Mouse (Mus musculus) liver, embryonic 16.5 days (tissue): Measurements from ENCODE around the gene Foxi3. TPM values are rescaled to one million over a fixed set of nuclear protein-coding genes. Genes with fewer than 3 reads are reported as not detected.

Source experiments
- polyA plus RNA-seq: library from polyadenylated mRNA; unstranded; fragments of >200 nt; fragmentation: Nextera tagmentation; extraction: Ambion mirVana; gene quantifications from 2 replicates; pipeline ENCODE4 v1.2.1, GENCODE M21; 2015

Gene Foxi3
- polyA plus RNA-seq, 1 experiment from 2014 or later: not detected

Other genes starting within 250 kb of the Foxi3 start
- 2.0 and 2.3 TPM in 2 replicates for gene Rpia, start 164.3 kb upstream of the Foxi3 start, polyA plus RNA-seq
- 4.1 and 4.8 TPM in 2 replicates for gene Eif2ak3, start 112.0 kb upstream of the Foxi3 start, polyA plus RNA-seq
- not detected in 2 replicates for gene Tex37, start 37.6 kb upstream of the Foxi3 start, polyA plus RNA-seq
- 18.9 and 20.3 TPM in 2 replicates for gene Thnsl2, start 187.9 kb downstream of the Foxi3 start, polyA plus RNA-seq
- gene Fabp1, start 243.3 kb downstream of the Foxi3 start, polyA plus RNA-seq: 679 TPM in 2 replicates